19 mouse cellular contexts compared by ENCODE assay signal in genomic region chr1:192611996-192612739, GRCm38 (mm10).
DNase-seq lines count a peak whose midpoint lies in the region; ATAC-seq lines count a peak whose summit lies in the region.
"Had no signal": no experiment of that assay in that cellular context is flagged by ENCODE, and none has a peak within 500 bp of the region (broad histone marks: within the 10 kb centered on the region; RNA-seq: fewer than 3 reads in every experiment).

No protein-coding gene starts in this region.

- H3K9me3 ChIP-seq in kidney, embryonic 15.5 days (replicated peaks), result no peaks in the 10 kb centered on the region
- no peaks in the 10 kb centered on the region for H3K9me3 ChIP-seq in liver, embryonic 16.5 days (replicated peaks; ENCODE audit: control insufficient read depth, low read length)
- H3K9me3 ChIP-seq: embryonic facial prominence, embryonic 15.5 days; hindbrain, embryonic 12.5 days; limb, embryonic 15.5 days; midbrain, embryonic 12.5 days had no signal

- H3K27ac ChIP-seq in kidney, embryonic 15.5 days, result no peak overlapping the region
- no peak overlapping the region for H3K27ac ChIP-seq in liver, embryonic 16.5 days (ENCODE audit: low read length)
- H3K27ac ChIP-seq: embryonic facial prominence, embryonic 15.5 days; gastrocnemius, adult 2 months; hindbrain, embryonic 12.5 days; limb, embryonic 15.5 days; midbrain, embryonic 12.5 days had no signal

- no peak overlapping the region for H3K9ac ChIP-seq in kidney, embryonic 15.5 days
- no peak overlapping the region for H3K9ac ChIP-seq in liver, embryonic 16.5 days (ENCODE audit: low read depth, low read length)
- H3K9ac ChIP-seq: embryonic facial prominence, embryonic 15.5 days; hindbrain, embryonic 12.5 days; limb, embryonic 15.5 days; midbrain, embryonic 12.5 days had no signal

- no peaks in the 10 kb centered on the region for H3K36me3 ChIP-seq in kidney, embryonic 15.5 days
- no peaks in the 10 kb centered on the region for H3K36me3 ChIP-seq in liver, embryonic 16.5 days (ENCODE audit: control insufficient read depth, insufficient read depth)
- H3K36me3 ChIP-seq: embryonic facial prominence, embryonic 15.5 days; hindbrain, embryonic 12.5 days; limb, embryonic 15.5 days; midbrain, embryonic 12.5 days had no signal

- no peaks in the 10 kb centered on the region for H3K27me3 ChIP-seq in kidney, embryonic 15.5 days
- H3K27me3 ChIP-seq in liver, embryonic 16.5 days (ENCODE audit: control insufficient read depth, insufficient read depth, low read depth, low read length), result no peaks in the 10 kb centered on the region
- H3K27me3 ChIP-seq: embryonic facial prominence, embryonic 15.5 days; hindbrain, embryonic 12.5 days; limb, embryonic 15.5 days; midbrain, embryonic 12.5 days; Patski had no signal

- WGBS in kidney, embryonic 15.5 days, result 81% methylated on average over 11 of the region's 11 CpGs
- WGBS in liver, embryonic 16.5 days (ENCODE audit: insufficient replicate concordance), result 53% methylated on average over 11 of the region's 11 CpGs

- no peak overlapping the region for H3K4me3 ChIP-seq in kidney, embryonic 15.5 days (replicated peaks)
- no peak overlapping the region for H3K4me3 ChIP-seq in liver, embryonic 16.5 days (ENCODE audit: low read depth, low read length)
- H3K4me3 ChIP-seq: embryonic facial prominence, embryonic 15.5 days; gastrocnemius, adult 2 months; hindbrain, embryonic 12.5 days; limb, embryonic 15.5 days; midbrain, embryonic 12.5 days had no signal

- H3K4me1 ChIP-seq in kidney, embryonic 15.5 days, result peaks cover 4% of the 10 kb centered on the region; the same call in 1 of the 2 replicates
- H3K4me1 ChIP-seq in liver, embryonic 16.5 days (ENCODE audit: control insufficient read depth, low read depth, low read length), result no peaks in the 10 kb centered on the region
- H3K4me1 ChIP-seq: embryonic facial prominence, embryonic 15.5 days; limb, embryonic 15.5 days had no signal

- DNase-seq in cerebellum, adult 18-20 months, result peak; percentile 10 to 21
- no peak for DNase-seq in cerebellum, adult 11-12 months
- DNase-seq in kidney, adult 18-20 months, result peak; percentile 64
- DNase-seq in kidney, adult 9 months, result peak; percentile 91
- no peak for DNase-seq in spleen, postnatal 36 days (ENCODE audit: low spot score in 2 of 2)
- DNase-seq: adrenal gland, postnatal 14 days; cerebellum, postnatal 36 days; gastrocnemius, adult 2 months; retina, postnatal 1 day; thymus, postnatal 36 days had no signal

- no peak overlapping the region for H3K4me2 ChIP-seq in kidney, embryonic 15.5 days
- H3K4me2 ChIP-seq in liver, embryonic 16.5 days (ENCODE audit: low read depth, low read length), result no peak overlapping the region
- H3K4me2 ChIP-seq: embryonic facial prominence, embryonic 15.5 days; hindbrain, embryonic 12.5 days; limb, embryonic 15.5 days; midbrain, embryonic 12.5 days had no signal

- ATAC-seq in kidney, embryonic 15.5 days (replicated peaks; ENCODE audit: low FRiP score), result no peak
- ATAC-seq in liver, embryonic 16.5 days (ENCODE audit: low read depth), result peak; percentile 77
- ATAC-seq in granulocyte monocyte progenitor cell, adult 5-6 weeks (replicated peaks; ENCODE audit: poor library complexity, severe bottlenecking), result no peak
- ATAC-seq: lung, postnatal 0 days; Patski had no signal

Comparison
In these comparisons a context has a peak if more than half of its experiments do, and no peak if none do; other contexts are left out.
1. DNase-seq: peak in cerebellum, adult 18-20 months (2 of 2), kidney, adult 18-20 months (single experiment) and kidney, adult 9 months (single experiment); none in cerebellum, adult 11-12 months (single experiment) and spleen, postnatal 36 days (0 of 2).